Mouse (Mus musculus) midbrain, embryonic 14.5 days (tissue): ENCODE data around the gene Dnajc5g. TPM values are rescaled to one million over a fixed set of nuclear protein-coding genes. Genes with fewer than 3 reads are reported as not detected.
A peak's percentile ranks its signal among the peaks of the same experiment; 100 is the strongest.

Experiments used
- ATAC-seq: fragments of 200-750 bp; cut with Nextera tagmentation; 2 replicates; pipeline ENCODE4 v1.8.0; 2017; ENCODE audit warnings: moderate number of reproducible peaks, moderate library complexity; ENCODE audit not compliant: low FRiP score, low TSS enrichment
- DNase-seq: peaks from one replicate; pipeline ENCODE4 v3.0.0-alpha.2; 2015
- H3K27ac ChIP-seq: fragments of 300-500 bp; sonication (generic); replicated peaks from 2 replicates; pipeline ENCODE4 v1.5.1; 2014; ENCODE audit warnings: mild to moderate bottlenecking, low read depth, low read length, moderate library complexity
- H3K27me3 ChIP-seq: fragments of 300-500 bp; sonication (generic); 2 replicates; pipeline ENCODE4 v1.6.1; 2014; ENCODE audit warnings: low read length, control low read depth, mixed read lengths; ENCODE audit not compliant: control insufficient read depth, insufficient read depth
- H3K36me3 ChIP-seq: fragments of 300-500 bp; sonication (generic); 2 replicates; pipeline ENCODE4 v1.6.1; 2014; ENCODE audit warnings: low read length, control low read depth; ENCODE audit not compliant: control insufficient read depth, insufficient read depth
- H3K4me1 ChIP-seq: fragments of 300-500 bp; sonication (generic); 2 replicates; pipeline ENCODE4 v1.6.1; 2014; ENCODE audit warnings: mild to moderate bottlenecking, antibody characterized with exemption, low read length, control low read depth; ENCODE audit not compliant: control insufficient read depth, insufficient read depth
- H3K4me2 ChIP-seq: fragments of 300-500 bp; sonication (generic); 2 replicates; pipeline ENCODE4 v1.6.1; 2014; ENCODE audit warnings: mild to moderate bottlenecking, low read length, moderate library complexity
- H3K4me3 ChIP-seq: fragments of 300-500 bp; sonication (generic); replicated peaks from 2 replicates; pipeline ENCODE4 v1.5.1; 2014; ENCODE audit warnings: low read depth, low read length
- H3K9ac ChIP-seq: fragments of 300-500 bp; sonication (generic); replicated peaks from 2 replicates; pipeline ENCODE4 v1.6.1; 2014; ENCODE audit warnings: mild to moderate bottlenecking, low read length, moderate library complexity
- H3K9me3 ChIP-seq: fragments of 300-500 bp; sonication (generic); 2 replicates; pipeline ENCODE4 v1.6.1; 2016; ENCODE audit warnings: low read length, control low read depth, mixed read lengths; ENCODE audit not compliant: control insufficient read depth
- WGBS: fragments of 180-500 bp; shearing (Covaris S2); extraction: QIAGEN DNeasy Blood & Tissue Kit; methylation state at CpG from one replicate; pipeline ENCODE4 v1.1.7; 2014; 5-methylcytosine and 5-hydroxymethylcytosine counted together
- polyA plus RNA-seq: library from polyadenylated mRNA; unstranded; fragments of >200 nt; fragmentation: Nextera tagmentation; extraction: Ambion mirVana; gene quantifications from 2 replicates; pipeline ENCODE4 v1.2.1, GENCODE M21; 2014

The Dnajc5g gene
- polyA plus RNA-seq, 1 experiment from 2014 or later = not detected

GRCm38 (mm10) chr5:31094100-31094798 lies 11.8 kb upstream of the Dnajc5g start:
- Histone ChIP-seq H3K9ac (no peak overlapping the region), H3K9me3 (no peaks in the 10 kb centered on the region), H3K4me2 (peak overlapping the region; percentile 57), H3K27me3 (peaks cover 64% of the 10 kb centered on the region), H3K36me3 (no peaks in the 10 kb centered on the region), H3K4me3 (peak overlapping the region; percentile 47), H3K4me1 (peaks cover 17% of the 10 kb centered on the region; the same call in 1 of the 2 replicates), H3K27ac (no peak overlapping the region)
- ATAC-seq (no peak), DNase-seq (peak; percentile 17)
- under 1% methylated on average over 29 of the region's 29 CpGs for WGBS

- no peak for ATAC-seq
- no peaks in the 10 kb centered on the region for H3K36me3 ChIP-seq
- DNase-seq = peak; percentile 59
- peaks cover 17% of the 10 kb centered on the region; the same call in 1 of the 2 replicates for H3K4me1 ChIP-seq
- H3K4me2 ChIP-seq = peak overlapping the region; percentile 57
- no peaks in the 10 kb centered on the region for H3K9me3 ChIP-seq
- under 1% methylated on average over 59 of the region's 59 CpGs for WGBS
- no peak overlapping the region; the same call in 1 of the 2 replicates for H3K9ac ChIP-seq
- peak overlapping the region; percentile 19 for H3K4me3 ChIP-seq
- no peak overlapping the region for H3K27ac ChIP-seq
- H3K27me3 ChIP-seq = peaks cover 62% of the 10 kb centered on the region
Observed at GRCm38 (mm10) chr5:31094799-31095691, 11.0 kb upstream of the Dnajc5g start.

GRCm38 (mm10) chr5:31095711-31096480 lies 10.2 kb upstream of the Dnajc5g start:
- ATAC-seq (no peak), DNase-seq (peak; percentile 31)
- Histone ChIP-seq H3K4me1 (peaks cover 17% of the 10 kb centered on the region; the same call in 1 of the 2 replicates), H3K27ac (no peak overlapping the region), H3K36me3 (no peaks in the 10 kb centered on the region), H3K9ac (no peak overlapping the region), H3K9me3 (no peaks in the 10 kb centered on the region), H3K27me3 (peaks cover 59% of the 10 kb centered on the region), H3K4me3 (peak overlapping the region; percentile 19; the same call in 1 of the 2 replicates), H3K4me2 (peak overlapping the region; percentile 57)
- WGBS = 17% methylated on average over 11 of the region's 11 CpGs

GRCm38 (mm10) chr5:31108000-31108490 lies 2.0 kb downstream of the Dnajc5g start, which contains the start of gene Slc30a3:
Slc30a3 (minus strand) TSS chr5:31108237.
- Histone ChIP-seq H3K27me3 (no peaks in the 10 kb centered on the region), H3K27ac (no peak within 1 kb of the TSS), H3K4me2 (no peak within 1 kb of the TSS), H3K36me3 (no peaks in the 10 kb centered on the region), H3K9me3 (no peaks in the 10 kb centered on the region), H3K9ac (no peak within 1 kb of the TSS), H3K4me1 (no peaks in the 10 kb centered on the region), H3K4me3 (no peak within 1 kb of the TSS)
- DNase-seq = no peak
- WGBS = 91% methylated on average over 18 of the region's 18 CpGs
- ATAC-seq = no peak

GRCm38 (mm10) chr5:31110781-31111180 lies 4.7 kb downstream of the Dnajc5g start:
- peak; percentile 37 for DNase-seq
- Histone ChIP-seq H3K4me2 (no peak overlapping the region), H3K9me3 (no peaks in the 10 kb centered on the region), H3K4me1 (no peaks in the 10 kb centered on the region), H3K36me3 (no peaks in the 10 kb centered on the region), H3K27me3 (no peaks in the 10 kb centered on the region), H3K4me3 (no peak overlapping the region), H3K9ac (no peak overlapping the region), H3K27ac (no peak overlapping the region)
- 44% methylated on average over 7 of the region's 7 CpGs for WGBS
- no peak for ATAC-seq

- no peak within 1 kb of the TSS for H3K9ac ChIP-seq
Observed at GRCm38 (mm10) chr5:31116354-31116753, 10.3 kb downstream of the Dnajc5g start, which contains the start of gene Trim54. Trim54 (plus strand) TSS chr5:31116712.

GRCm38 (mm10) chr5:31116912-31117311 lies 10.8 kb downstream of the Dnajc5g start:
- Histone ChIP-seq H3K4me2 (no peak overlapping the region), H3K27ac (no peak overlapping the region), H3K9ac (no peak overlapping the region), H3K4me1 (no peaks in the 10 kb centered on the region), H3K27me3 (no peaks in the 10 kb centered on the region), H3K9me3 (no peaks in the 10 kb centered on the region), H3K4me3 (no peak overlapping the region), H3K36me3 (no peaks in the 10 kb centered on the region)
- DNase-seq (no peak), ATAC-seq (no peak)
- WGBS = 34% methylated on average over 10 of the region's 10 CpGs

More at GRCm38 (mm10) chr5:31116354-31116753, 10.3 kb downstream of the Dnajc5g start, which contains the start of gene Trim54:
- Histone ChIP-seq H3K4me2 (no peak within 1 kb of the TSS), H3K4me3 (no peak within 1 kb of the TSS), H3K27ac (no peak within 1 kb of the TSS), H3K9me3 (no peaks in the 10 kb centered on the region), H3K4me1 (no peaks in the 10 kb centered on the region), H3K36me3 (no peaks in the 10 kb centered on the region), H3K27me3 (no peaks in the 10 kb centered on the region)
- ATAC-seq = no peak
- 57% methylated on average over 3 of the region's 3 CpGs for WGBS
- no peak for DNase-seq

- H3K36me3 ChIP-seq = no peaks in the 10 kb centered on the region
- H3K9ac ChIP-seq = no peak overlapping the region
- ATAC-seq (no peak), DNase-seq (no peak)
- H3K4me2 ChIP-seq = no peak overlapping the region
- no peak overlapping the region for H3K4me3 ChIP-seq
- 89% methylated on average over 8 of the region's 8 CpGs for WGBS
- H3K27me3 ChIP-seq = no peaks in the 10 kb centered on the region
- no peaks in the 10 kb centered on the region for H3K9me3 ChIP-seq
- H3K27ac ChIP-seq = no peak overlapping the region
- H3K4me1 ChIP-seq = no peaks in the 10 kb centered on the region
Observed at GRCm38 (mm10) chr5:31121111-31121510, 15.0 kb downstream of the Dnajc5g start.
